Comparison of ENCODE assay signal across 14 mouse cellular contexts in the genomic region with DNA sequence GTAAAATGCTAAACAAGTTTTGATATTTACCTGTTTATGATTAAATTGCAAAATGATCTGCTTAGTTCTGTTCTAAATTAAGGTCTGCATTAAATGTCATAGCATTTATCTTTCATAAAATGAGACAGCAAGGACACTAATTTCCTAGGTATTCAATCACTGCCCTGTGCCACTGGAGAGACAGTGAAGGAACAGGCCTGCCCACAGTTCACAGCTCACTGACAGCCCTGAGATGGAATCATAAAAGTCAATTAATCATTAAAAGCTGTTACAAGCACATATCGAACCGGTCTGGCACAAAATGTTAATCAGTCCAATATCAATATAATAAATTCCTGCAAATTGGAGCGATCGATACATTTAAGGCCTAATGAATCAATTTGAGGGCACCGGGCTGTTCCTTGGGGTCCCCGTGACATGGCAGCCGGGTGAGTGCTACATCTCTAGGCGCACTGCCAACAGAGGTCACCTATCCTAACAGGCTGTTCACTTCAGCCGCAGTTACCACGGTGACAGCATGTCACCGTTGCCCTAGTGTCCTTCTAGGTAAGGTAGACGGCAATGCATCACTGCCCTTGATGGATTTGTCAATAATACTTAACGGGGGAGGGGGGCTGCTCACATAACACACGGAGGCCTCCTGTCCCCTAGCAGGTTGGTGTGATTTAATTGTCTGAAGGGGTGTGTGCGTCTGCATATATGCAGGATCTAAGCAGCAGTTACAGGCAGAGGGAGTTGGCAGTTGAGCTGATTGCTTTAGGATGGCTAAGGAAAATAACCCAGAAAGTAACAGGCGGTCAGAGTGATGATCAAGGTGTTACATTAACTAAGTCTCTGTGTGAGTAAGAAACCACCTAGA. TPM values are rescaled to one million over a fixed set of nuclear protein-coding genes. Genes with fewer than 3 reads are reported as not detected.
DNase-seq lines count a peak whose midpoint lies in the region; ATAC-seq lines count a peak whose summit lies in the region.
"Had no signal": no experiment of that assay in that cellular context is flagged by ENCODE, and none has a peak within 500 bp of the region (broad histone marks: within the 10 kb centered on the region; RNA-seq: fewer than 3 reads in every experiment).

No protein-coding gene starts in this region.

- H3K9me3 ChIP-seq in hindbrain, embryonic 16.5 days (ENCODE audit: control insufficient read depth, low read length) = no peaks in the 10 kb centered on the region
- H3K9me3 ChIP-seq in kidney, embryonic 16.5 days (ENCODE audit: low read length) = peaks cover 7% of the 10 kb centered on the region; the same call in 1 of the 2 replicates
- no peaks in the 10 kb centered on the region for H3K9me3 ChIP-seq in midbrain, embryonic 15.5 days
- H3K9me3 ChIP-seq in heart, embryonic 11.5 days (replicated peaks; ENCODE audit: control insufficient read depth, low read length) = no peaks in the 10 kb centered on the region

- H3K4me1 ChIP-seq in hindbrain, embryonic 16.5 days (ENCODE audit: control insufficient read depth, insufficient read depth, low read depth, low read length) = no peaks in the 10 kb centered on the region
- H3K4me1 ChIP-seq in kidney, embryonic 16.5 days (ENCODE audit: insufficient read depth, low read length) = 0 out of 2 replicates have a peak, but pooled peaks cover 8% of the 10 kb centered on the region
- H3K4me1 ChIP-seq in midbrain, embryonic 15.5 days = peaks cover 7% of the 10 kb centered on the region; the same call in 1 of the 2 replicates
- H3K4me1 ChIP-seq in heart, embryonic 11.5 days (ENCODE audit: control insufficient read depth, insufficient read depth, low read length) = no peaks in the 10 kb centered on the region
- H3K4me1 ChIP-seq: limb, embryonic 12.5 days had no signal

- H3K27ac ChIP-seq in hindbrain, embryonic 16.5 days (ENCODE audit: low read depth, low read length) = no peak overlapping the region
- peak overlapping the region; percentile 75 for H3K27ac ChIP-seq in kidney, embryonic 16.5 days (ENCODE audit: low read length)
- H3K27ac ChIP-seq in midbrain, embryonic 15.5 days = no peak overlapping the region
- H3K27ac ChIP-seq in heart, embryonic 11.5 days (ENCODE audit: low read depth, low read length) = no peak overlapping the region
- H3K27ac ChIP-seq: limb, embryonic 12.5 days had no signal

- H3K27me3 ChIP-seq in hindbrain, embryonic 16.5 days (replicated peaks; ENCODE audit: control insufficient read depth, insufficient read depth, low read length) = no peaks in the 10 kb centered on the region
- H3K27me3 ChIP-seq in kidney, embryonic 16.5 days (ENCODE audit: insufficient read depth, low read length) = no peaks in the 10 kb centered on the region; the same call in 1 of the 2 replicates
- H3K27me3 ChIP-seq in midbrain, embryonic 15.5 days (replicated peaks) = no peaks in the 10 kb centered on the region
- H3K27me3 ChIP-seq in heart, embryonic 11.5 days (ENCODE audit: control insufficient read depth, insufficient read depth, low read length) = no peaks in the 10 kb centered on the region
- H3K27me3 ChIP-seq: limb, embryonic 12.5 days had no signal

- H3K4me2 ChIP-seq in hindbrain, embryonic 16.5 days (ENCODE audit: low read length) = no peak overlapping the region
- peak overlapping the region; percentile 4; the same call in 1 of the 2 replicates for H3K4me2 ChIP-seq in kidney, embryonic 16.5 days (replicated peaks; ENCODE audit: low read depth, low read length)
- H3K4me2 ChIP-seq in midbrain, embryonic 15.5 days = no peak overlapping the region
- H3K4me2 ChIP-seq in heart, embryonic 11.5 days = no peak overlapping the region
- H3K4me2 ChIP-seq: limb, embryonic 12.5 days had no signal

- WGBS in hindbrain, embryonic 16.5 days = 48% methylated on average over 16 of the region's 16 CpGs
- 32% methylated on average over 16 of the region's 16 CpGs for WGBS in kidney, embryonic 16.5 days
- WGBS in midbrain, embryonic 15.5 days = 59% methylated on average over 16 of the region's 16 CpGs
- 72% methylated on average over 16 of the region's 16 CpGs for WGBS in heart, embryonic 11.5 days (ENCODE audit: insufficient replicate concordance)

- H3K9ac ChIP-seq in hindbrain, embryonic 16.5 days (ENCODE audit: low read depth, low read length) = no peak overlapping the region
- H3K9ac ChIP-seq in kidney, embryonic 16.5 days (replicated peaks; ENCODE audit: low read length) = no peak overlapping the region
- no peak overlapping the region for H3K9ac ChIP-seq in midbrain, embryonic 15.5 days
- no peak overlapping the region for H3K9ac ChIP-seq in heart, embryonic 11.5 days (ENCODE audit: low read depth, low read length)
- H3K9ac ChIP-seq: limb, embryonic 12.5 days had no signal

- DNase-seq in embryo, embryonic 11 days = peak; percentile 6
- DNase-seq in embryo, embryonic 10.5 days (ENCODE audit: low spot score) = no peak
- no peak for DNase-seq in thymus, postnatal 4 days
- no peak for DNase-seq in adrenal gland, postnatal 4 days (ENCODE audit: low spot score in 2 of 2)
- DNase-seq: right cerebral cortex, postnatal 25 days had no signal

- no peaks in the 10 kb centered on the region for H3K36me3 ChIP-seq in hindbrain, embryonic 16.5 days (ENCODE audit: control insufficient read depth, insufficient read depth, low read length)
- no peaks in the 10 kb centered on the region for H3K36me3 ChIP-seq in kidney, embryonic 16.5 days (ENCODE audit: insufficient read depth, low read length)
- H3K36me3 ChIP-seq in midbrain, embryonic 15.5 days (replicated peaks) = no peaks in the 10 kb centered on the region
- H3K36me3 ChIP-seq in heart, embryonic 11.5 days (ENCODE audit: control insufficient read depth, insufficient read depth, low read length) = no peaks in the 10 kb centered on the region
- H3K36me3 ChIP-seq: limb, embryonic 12.5 days had no signal

- peak; percentile 69; the same call in 1 of the 2 replicates for ATAC-seq in hindbrain, embryonic 16.5 days
- peak; percentile 90 for ATAC-seq in kidney, embryonic 16.5 days (ENCODE audit: low FRiP score, low TSS enrichment)
- ATAC-seq in midbrain, embryonic 15.5 days (replicated peaks) = peak; percentile 64
- ATAC-seq in heart, embryonic 11.5 days (replicated peaks; ENCODE audit: insufficient number of reproducible peaks, low FRiP score, low TSS enrichment) = no peak
- ATAC-seq: lung, postnatal 0 days had no signal

- H3K4me3 ChIP-seq in hindbrain, embryonic 16.5 days (ENCODE audit: low read length) = no peak overlapping the region
- no peak overlapping the region for H3K4me3 ChIP-seq in kidney, embryonic 16.5 days (ENCODE audit: low read length)
- H3K4me3 ChIP-seq in midbrain, embryonic 15.5 days = no peak overlapping the region
- H3K4me3 ChIP-seq in heart, embryonic 11.5 days (ENCODE audit: low read depth, low read length) = no peak overlapping the region
- H3K4me3 ChIP-seq: limb, embryonic 12.5 days had no signal

RNA-seq across cellular contexts. Expression of gene Pou3f3, which starts 46.0 kb away (rescaled TPM):
- polyA plus RNA-seq in hindbrain, embryonic 16.5 days (2015; fragmentation: Nextera tagmentation; extraction: Ambion mirVana) = 8.4 and 9.5 TPM in 2 replicates
- polyA plus RNA-seq in kidney, embryonic 16.5 days (2015; fragmentation: Nextera tagmentation; extraction: Ambion mirVana) = 7.6 and 8.4 TPM in 2 replicates
- 19.0 and 21.3 TPM in 2 replicates for polyA plus RNA-seq in midbrain, embryonic 15.5 days (2015; fragmentation: Nextera tagmentation; extraction: Ambion mirVana)
- 0.10 and 0.19 TPM in 2 replicates for polyA plus RNA-seq in heart, embryonic 11.5 days (2014; fragmentation: Nextera tagmentation; extraction: Ambion mirVana)
- 1 to 10 TPM in 1 of 2 experiments, under 1 TPM in 1; 0.68 to 6.3 TPM for total RNA-seq in adrenal gland, postnatal 4 days (2021)
- total RNA-seq: MEL had no signal
- polyA plus RNA-seq: heart, postnatal 0 days; stomach, embryonic 16.5 days had no signal
